Mouse (Mus musculus): ENCODE results near the gene Slc2a8.

DNA sequence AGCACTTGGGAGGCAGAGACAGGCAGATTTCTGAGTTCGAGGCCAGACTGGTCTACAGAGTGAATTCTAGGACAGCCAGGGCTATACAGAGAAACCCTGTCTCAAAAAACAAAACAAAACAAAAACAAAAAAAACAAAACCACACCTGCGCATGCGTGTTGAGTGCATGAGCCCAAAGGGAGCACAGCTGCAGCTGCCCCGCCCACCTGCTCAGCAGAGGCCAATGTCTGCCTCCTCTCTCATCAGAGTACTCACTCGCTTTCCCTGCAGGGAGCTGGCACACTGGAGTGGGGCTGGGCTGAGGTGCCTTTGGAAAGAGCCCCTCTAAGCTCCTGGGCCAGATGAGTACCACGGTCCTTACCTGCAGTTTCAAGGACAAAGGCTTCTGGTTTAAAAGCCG, 50.2 kb downstream of the Slc2a8 start:
- TF ChIP-seq POLR2A (IDR thresholded peaks at IDR 0.05; ENCODE audit: extremely low read depth, insufficient read depth, low read length) (no peak), CTCF (IDR thresholded peaks at IDR 0.05; ENCODE audit: extremely low read depth, insufficient read depth, low read length) (no peak)

All from cortical plate, adult 2 months (tissue).